Mouse (Mus musculus): Measurements from ENCODE around the gene Dll3.

DNA sequence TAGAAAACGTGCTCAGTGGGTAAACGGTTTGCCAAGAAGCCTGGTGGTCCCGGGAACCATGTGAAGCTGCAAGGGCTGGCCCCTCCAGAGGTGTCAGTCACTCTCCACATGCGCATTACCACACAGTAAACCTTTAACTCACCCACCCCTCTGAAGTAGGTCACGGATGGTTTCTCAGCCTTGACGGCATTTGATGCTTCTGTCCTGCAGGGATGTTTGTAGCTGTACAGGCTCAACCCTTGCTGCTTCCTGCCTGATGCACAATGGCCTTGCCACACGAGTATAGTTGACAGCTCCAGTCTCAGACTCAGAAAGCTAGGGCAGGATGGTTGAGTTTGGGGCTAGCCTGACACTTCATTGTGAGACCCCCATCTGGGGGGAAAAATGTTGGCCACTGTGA, 21.4 kb downstream of the Dll3 start:
- no peak for TF ChIP-seq CTCF (IDR thresholded peaks at IDR 0.05; ENCODE audit: borderline replicate concordance, control insufficient read depth, extremely low read depth, insufficient read depth, low read length, poor library complexity)
- no peak for TF ChIP-seq POLR2A (IDR thresholded peaks at IDR 0.05; ENCODE audit: control insufficient read depth, extremely low read depth, insufficient read depth, low read length, poor library complexity)
